Mouse (Mus musculus): ENCODE results near the gene Trmt2a.

Gene Trmt2a

DNA sequence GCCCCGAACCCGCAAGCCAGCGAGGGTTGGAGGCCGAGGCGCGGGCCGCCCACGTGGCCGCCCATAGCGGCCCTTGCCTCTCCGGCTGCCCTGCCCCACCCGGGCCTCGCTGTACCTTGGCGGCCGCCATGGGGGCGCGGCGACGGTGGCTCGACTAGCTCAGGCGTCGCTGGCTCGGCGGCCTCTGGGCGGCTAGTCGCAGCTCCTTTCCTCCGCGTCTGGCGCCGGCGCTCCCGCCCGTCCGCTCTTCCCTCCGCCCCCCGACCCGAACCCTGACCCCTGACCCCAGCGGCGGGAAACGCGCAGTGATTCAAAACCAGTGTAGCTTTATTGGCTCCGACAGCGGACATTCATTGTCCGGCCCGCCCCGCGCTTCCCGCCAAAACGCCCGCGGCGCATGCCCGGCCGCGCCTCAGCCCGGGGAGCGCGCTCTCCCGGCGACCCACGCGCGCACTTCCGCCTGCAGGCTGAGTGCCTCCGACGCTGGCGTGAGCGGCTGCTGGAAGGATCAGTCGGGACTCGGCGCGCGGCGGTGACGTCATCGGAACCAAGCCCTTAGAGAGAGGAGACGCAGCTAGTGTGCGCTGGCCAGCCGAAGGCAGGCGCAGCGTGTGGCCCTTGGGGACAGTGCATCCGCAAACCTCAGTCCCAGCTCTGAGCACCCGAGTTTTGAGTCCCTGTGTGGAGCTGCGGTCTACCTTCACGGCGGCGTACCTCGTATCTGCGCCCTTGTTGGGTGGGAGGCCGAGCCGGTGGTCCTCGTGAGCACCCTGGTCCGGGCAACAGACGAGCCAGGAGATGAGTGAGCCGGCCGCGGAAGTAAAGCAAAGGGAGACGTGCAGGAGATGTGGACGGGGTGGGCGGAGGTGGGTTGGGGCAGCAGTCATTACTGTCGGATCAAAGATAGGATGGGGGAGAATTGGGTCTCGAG is at the start of gene Trmt2a, which contains the start of gene Ranbp1:
Gene Trmt2a, plus strand, starts transcription at position 247 of the 931 bp plus-strand sequence.
Gene Ranbp1, minus strand, starts transcription at position 300 of the 931 bp plus-strand sequence.
- DNase-seq (ENCODE audit: low read depth): peak; percentile 99

GRCm38 (mm10) chr16:18200062-18200461 is 48.4 kb upstream of the Trmt2a start:
- DNase-seq (ENCODE audit: low read depth): no peak

- no peak for DNase-seq (ENCODE audit: low read depth)
These were observed 46.9 kb upstream of the Trmt2a start for GRCm38 (mm10) chr16:18201620-18202019.

DNA sequence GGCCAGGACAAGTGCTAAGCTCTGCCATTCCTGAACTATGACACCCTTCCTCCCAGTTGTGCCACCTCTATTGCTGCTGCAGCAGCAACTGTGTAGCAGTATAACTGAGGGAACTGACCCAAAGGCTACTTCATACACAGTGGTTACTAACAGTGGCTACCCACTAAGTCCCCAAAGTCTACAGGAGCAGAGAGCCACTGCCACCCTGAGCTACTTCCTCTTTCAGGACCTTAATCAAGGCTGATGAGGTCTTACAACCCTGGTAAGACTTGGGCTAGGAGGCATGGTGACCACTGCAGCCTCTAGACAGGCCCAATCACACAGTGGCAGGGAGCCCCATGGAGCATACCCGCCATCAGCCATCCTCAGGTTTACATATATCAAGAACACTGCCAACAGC is 46.4 kb upstream of the Trmt2a start:
- peak; percentile 51 for DNase-seq (ENCODE audit: low read depth)

GRCm38 (mm10) chr16:18203430-18204091 is 44.9 kb upstream of the Trmt2a start:
- no peak for DNase-seq (ENCODE audit: low read depth)

- DNase-seq (ENCODE audit: low read depth): peak; percentile 76
These were observed 37.6 kb upstream of the Trmt2a start for GRCm38 (mm10) chr16:18210701-18211416.

DNA sequence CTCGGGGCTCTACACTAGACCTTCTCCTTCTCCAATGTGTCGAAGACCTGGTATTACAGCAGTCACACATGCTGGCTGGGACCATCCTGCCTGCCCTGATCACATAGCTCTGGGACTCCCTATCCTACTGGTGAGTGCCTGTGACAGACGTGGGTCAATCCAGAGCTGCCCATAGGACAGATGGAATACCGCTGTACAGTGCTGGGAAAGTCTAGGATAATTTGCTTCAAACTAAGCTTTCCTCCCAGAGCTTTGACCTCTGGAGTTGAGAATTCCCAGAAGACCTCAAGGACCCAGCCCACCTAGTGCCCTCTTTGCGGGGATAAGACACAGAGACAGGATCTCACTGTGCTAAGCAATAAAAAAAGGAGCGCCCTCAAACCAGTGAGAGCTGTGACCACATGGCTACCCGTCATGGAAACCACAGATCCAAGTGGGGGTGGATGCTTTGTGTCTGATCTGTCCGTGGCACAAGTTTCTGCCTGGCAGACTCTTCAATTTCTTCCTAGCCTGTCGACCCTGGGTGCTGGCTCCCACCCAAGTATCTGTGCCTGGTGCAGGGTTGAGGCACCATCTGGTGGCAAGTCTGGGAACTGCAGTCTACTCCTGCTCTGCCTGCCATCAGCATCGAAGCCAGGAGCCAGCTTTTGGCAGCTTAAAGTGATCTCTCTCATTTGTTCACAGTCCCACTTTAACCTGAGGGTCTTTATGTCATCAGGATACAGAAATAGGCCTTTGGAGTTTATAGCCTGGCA is 36.9 kb upstream of the Trmt2a start:
- DNase-seq (ENCODE audit: low read depth): peak; percentile 72

DNA sequence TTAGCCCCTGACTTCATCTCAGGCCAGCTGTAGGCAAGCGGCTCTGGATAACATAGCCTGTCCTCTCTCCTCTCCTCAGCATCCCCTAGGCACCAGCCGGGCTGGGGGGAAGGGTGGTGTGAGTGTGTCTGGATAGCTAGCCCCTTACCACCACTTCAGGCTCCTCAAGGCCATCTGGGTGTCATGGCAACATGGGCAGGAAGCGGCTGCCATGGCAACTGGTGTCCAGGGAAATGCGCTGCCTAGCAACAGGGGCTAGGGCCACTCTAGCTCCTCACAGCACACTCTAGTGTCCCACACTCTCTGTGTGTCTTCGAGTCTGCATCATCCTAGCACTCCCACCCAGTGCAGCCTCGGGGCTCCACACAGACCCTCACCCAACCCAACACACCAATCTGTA is 34.8 kb upstream of the Trmt2a start:
- DNase-seq (ENCODE audit: low read depth): no peak

GRCm38 (mm10) chr16:18214858-18215257 is 33.6 kb upstream of the Trmt2a start:
- DNase-seq (ENCODE audit: low read depth): no peak

DNA sequence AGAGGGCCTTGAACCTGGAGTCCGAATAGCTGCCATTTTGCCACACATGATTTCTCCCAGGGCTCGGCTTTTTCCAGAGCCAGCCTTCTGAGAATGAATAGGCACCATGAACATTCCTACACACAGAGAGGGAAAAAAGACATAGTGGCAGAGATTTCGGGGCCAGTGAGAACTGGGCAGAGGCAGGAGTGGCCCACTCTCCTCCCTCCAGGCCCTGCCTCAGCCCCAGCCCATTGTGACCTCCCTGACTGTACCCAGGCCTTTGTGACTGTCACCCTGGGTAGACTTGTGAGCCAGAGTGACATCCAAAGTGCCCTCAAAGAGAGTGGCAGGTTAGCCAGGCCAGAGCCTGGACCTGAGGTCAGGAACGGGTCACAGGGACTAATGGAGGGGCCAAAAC is 30.9 kb upstream of the Trmt2a start, which contains the start of gene Ccdc188:
Gene Ccdc188, plus strand, starts transcription at position 301 of the 400 bp plus-strand sequence.
- DNase-seq (ENCODE audit: low read depth): no peak

DNA sequence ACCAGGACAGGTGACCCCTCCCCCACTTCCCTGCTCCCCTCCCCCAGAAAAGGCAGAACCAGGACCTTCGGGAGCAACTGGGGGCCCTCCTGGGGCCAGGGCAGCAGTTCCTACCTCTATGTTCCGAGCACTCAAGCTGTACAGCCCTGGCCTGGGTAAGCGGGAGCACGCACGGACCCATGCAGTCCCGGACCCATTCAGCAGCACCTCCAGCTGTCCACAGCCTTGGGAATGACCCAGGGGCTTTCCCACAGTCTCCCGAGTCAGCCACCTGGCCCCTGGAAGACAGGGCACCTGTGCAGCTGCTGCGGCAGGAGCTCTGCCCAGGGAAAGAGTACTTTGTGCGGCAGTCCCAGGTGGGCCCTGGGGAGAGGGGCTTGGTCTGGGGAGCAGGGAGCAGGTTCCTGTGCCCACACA is 29.9 kb upstream of the Trmt2a start:
- no peak for DNase-seq (ENCODE audit: low read depth)

GRCm38 (mm10) chr16:18220001-18220400 is 28.5 kb upstream of the Trmt2a start:
- DNase-seq (ENCODE audit: low read depth): peak; percentile 85

GRCm38 (mm10) chr16:18220856-18221542 is 27.5 kb upstream of the Trmt2a start:
- no peak for DNase-seq (ENCODE audit: low read depth)

DNA sequence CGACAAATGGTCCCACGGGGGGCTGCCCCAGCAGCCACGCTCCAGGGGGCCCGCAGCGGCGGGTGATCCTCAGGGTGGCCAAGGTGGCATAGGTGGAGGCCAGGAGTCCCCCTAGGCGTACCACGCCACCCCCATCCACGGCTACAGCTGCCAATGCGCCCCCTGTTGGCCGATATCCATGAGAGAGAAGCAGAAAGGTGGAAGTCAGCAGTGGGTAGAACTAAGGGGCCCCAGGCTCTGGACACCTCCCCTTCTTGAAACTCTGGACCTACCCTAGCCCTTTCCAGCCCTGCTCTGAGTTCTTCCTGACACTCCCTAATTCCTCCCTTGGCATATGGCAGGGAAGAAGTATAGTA is 27.0 kb upstream of the Trmt2a start:
- DNase-seq (ENCODE audit: low read depth): no peak

- no peak for DNase-seq (ENCODE audit: low read depth)
These were observed 26.3 kb upstream of the Trmt2a start for GRCm38 (mm10) chr16:18222188-18222587.

GRCm38 (mm10) chr16:18227187-18227586 is 21.3 kb upstream of the Trmt2a start:
- no peak for DNase-seq (ENCODE audit: low read depth)

DNA sequence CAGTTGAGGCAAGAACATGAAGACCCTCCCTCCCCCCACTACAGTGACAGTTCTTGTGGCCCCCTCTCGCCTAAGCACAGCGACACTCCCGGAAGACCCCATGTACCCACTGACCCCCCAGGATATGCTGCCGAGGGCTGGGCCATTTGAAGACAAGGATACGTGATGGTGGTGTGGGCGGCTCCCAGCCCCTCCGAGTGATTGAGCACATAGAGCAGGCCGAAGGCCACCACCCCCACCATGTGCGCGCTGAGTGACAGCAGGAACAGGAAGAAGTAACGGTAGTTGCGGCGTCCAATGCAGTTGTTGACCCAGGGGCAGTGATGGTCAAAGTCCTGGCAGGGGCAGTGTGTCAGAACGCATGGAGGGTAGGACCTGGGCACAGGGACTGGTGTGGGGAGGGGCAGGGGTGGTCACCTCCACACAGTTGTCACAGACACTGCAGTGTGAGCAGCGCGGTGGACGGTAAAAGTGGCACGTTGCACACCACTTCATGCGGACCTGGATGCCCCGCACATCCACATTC is 20.5 kb upstream of the Trmt2a start:
- no peak for DNase-seq (ENCODE audit: low read depth)

- no peak for DNase-seq (ENCODE audit: low read depth)
These were observed 19.6 kb upstream of the Trmt2a start for GRCm38 (mm10) chr16:18228856-18229255.

GRCm38 (mm10) chr16:18229622-18230021 is 18.9 kb upstream of the Trmt2a start:
- no peak for DNase-seq (ENCODE audit: low read depth)

- no peak for DNase-seq (ENCODE audit: low read depth)
These were observed 17.9 kb upstream of the Trmt2a start for GRCm38 (mm10) chr16:18230617-18231016.

DNA sequence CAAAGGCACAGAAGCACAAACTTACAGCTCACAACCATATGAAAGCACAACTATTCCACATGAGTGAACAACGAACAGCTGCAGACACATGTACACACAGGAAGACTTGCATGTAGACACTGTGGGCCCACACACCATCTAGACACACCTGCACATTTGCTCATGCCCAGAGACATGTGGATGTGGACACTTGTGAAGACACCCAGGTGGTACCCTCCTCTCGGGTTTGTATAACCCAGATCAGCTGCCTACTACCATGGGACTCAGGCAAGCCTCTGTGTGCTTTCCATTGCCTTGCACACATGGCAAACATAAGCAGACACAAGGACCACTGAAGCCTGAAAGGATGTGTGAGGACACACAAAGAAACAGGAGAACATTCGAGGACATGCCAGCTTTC is 17.4 kb upstream of the Trmt2a start:
- DNase-seq (ENCODE audit: low read depth): no peak

Data from 416B (cell line).